ENCODE assay signal across 8 mouse cellular contexts in the genomic region with DNA sequence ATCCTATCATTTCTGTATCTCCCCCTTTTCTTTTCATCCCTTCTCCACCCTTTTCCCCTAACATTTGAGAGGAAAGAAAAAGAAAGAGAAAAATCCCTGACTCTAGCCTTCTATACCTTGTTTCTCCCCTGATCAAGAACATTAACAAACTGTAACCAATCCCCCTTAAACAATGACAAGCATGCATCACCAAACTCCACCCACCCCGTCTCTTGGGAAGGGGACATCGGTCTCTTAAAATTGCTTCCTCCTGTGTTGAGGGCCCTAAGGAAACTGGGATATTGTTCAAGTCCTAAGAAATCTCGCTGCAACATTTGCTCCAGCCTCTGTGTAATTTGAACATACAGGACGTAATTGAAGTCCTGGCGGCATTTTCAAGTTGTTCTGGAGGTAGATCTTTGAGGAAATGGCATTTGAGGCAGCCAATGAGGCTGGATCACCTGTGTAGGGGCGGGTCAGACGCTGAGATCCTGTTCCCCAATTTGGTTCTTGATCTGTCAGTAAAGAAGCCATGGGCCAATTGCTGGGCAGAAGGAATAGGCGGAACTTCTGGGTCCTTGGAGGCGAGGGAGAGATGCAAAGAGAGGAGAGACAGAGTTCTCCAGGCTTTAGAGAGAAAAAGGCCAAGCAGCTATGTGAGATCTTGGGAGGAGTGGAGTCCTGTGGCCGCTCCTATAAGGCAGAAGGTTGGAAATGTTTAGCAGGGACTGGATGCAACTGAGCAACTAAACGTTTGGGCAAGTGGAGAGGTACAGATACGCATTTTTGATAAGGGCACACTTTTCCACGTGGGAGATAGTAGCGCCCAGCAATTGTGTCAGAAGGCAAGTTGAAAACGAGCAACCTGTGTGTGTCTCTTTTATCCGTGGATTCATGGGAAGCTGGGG. TPM values are rescaled to one million over a fixed set of nuclear protein-coding genes. Genes with fewer than 3 reads are reported as not detected.
DNase-seq lines count a peak whose midpoint lies in the region; ATAC-seq and TF ChIP-seq lines count a peak whose summit lies in the region.

No protein-coding gene starts in this region.

- peak; percentile 99 for ATAC-seq in CD4-positive, CD25-positive, alpha-beta regulatory T cell, adult 4 months
- ATAC-seq in heart, embryonic 12.5 days (ENCODE audit: insufficient number of reproducible peaks, low FRiP score), result peak; percentile 94
- ATAC-seq in kidney, embryonic 15.5 days (replicated peaks; ENCODE audit: low FRiP score), result peak; percentile 96
- ATAC-seq in limb, embryonic 15.5 days (ENCODE audit: insufficient number of reproducible peaks, low FRiP score, low TSS enrichment, low read depth), result peak; percentile 91
- peak; percentile 95 for ATAC-seq in midbrain, embryonic 16.5 days

- 1% methylated on average over 16 of the region's 16 CpGs for WGBS in heart, embryonic 12.5 days
- WGBS in kidney, embryonic 15.5 days, result 2% methylated on average over 16 of the region's 16 CpGs
- WGBS in limb, embryonic 15.5 days, result 1% methylated on average over 16 of the region's 16 CpGs
- 4% methylated on average over 16 of the region's 16 CpGs for WGBS in midbrain, embryonic 16.5 days

- H3K9ac ChIP-seq in heart, embryonic 12.5 days, result peak overlapping the region; percentile 69
- H3K9ac ChIP-seq in kidney, embryonic 15.5 days, result peak overlapping the region; percentile 47
- peak overlapping the region; percentile 29 for H3K9ac ChIP-seq in limb, embryonic 15.5 days
- peak overlapping the region; percentile 44; the same call in 1 of the 2 replicates for H3K9ac ChIP-seq in midbrain, embryonic 16.5 days (ENCODE audit: low read depth, low read length)

- H3K4me2 ChIP-seq in heart, embryonic 12.5 days, result peak overlapping the region; percentile 93
- H3K4me2 ChIP-seq in kidney, embryonic 15.5 days, result peak overlapping the region; percentile 89
- peak overlapping the region; percentile 70 for H3K4me2 ChIP-seq in limb, embryonic 15.5 days
- H3K4me2 ChIP-seq in midbrain, embryonic 16.5 days (ENCODE audit: low read length), result peak overlapping the region; percentile 77

- no peaks in the 10 kb centered on the region for H3K9me3 ChIP-seq in heart, embryonic 12.5 days (replicated peaks)
- no peaks in the 10 kb centered on the region for H3K9me3 ChIP-seq in kidney, embryonic 15.5 days (replicated peaks)
- H3K9me3 ChIP-seq in limb, embryonic 15.5 days, result no peaks in the 10 kb centered on the region
- no peaks in the 10 kb centered on the region for H3K9me3 ChIP-seq in midbrain, embryonic 16.5 days (replicated peaks; ENCODE audit: control insufficient read depth, low read length, poor library complexity, severe bottlenecking)

- H3K27me3 ChIP-seq in heart, embryonic 12.5 days (replicated peaks), result peaks cover 4% of the 10 kb centered on the region; the same call in 1 of the 2 replicates
- H3K27me3 ChIP-seq in kidney, embryonic 15.5 days, result 0 out of 2 replicates have a peak, but pooled peaks cover 2% of the 10 kb centered on the region
- no peaks in the 10 kb centered on the region for H3K27me3 ChIP-seq in limb, embryonic 15.5 days
- H3K27me3 ChIP-seq in midbrain, embryonic 16.5 days (ENCODE audit: control insufficient read depth, insufficient read depth, low read depth, low read length), result no peaks in the 10 kb centered on the region
- H3K27me3 ChIP-seq in splenic B cell, adult 2 months (ENCODE audit: control insufficient read depth, insufficient read depth, low read length, poor library complexity, severe bottlenecking), result no peaks in the 10 kb centered on the region

- H3K4me1 ChIP-seq in embryonic fibroblast, embryonic 13.5 days (ENCODE audit: control insufficient read depth, insufficient read depth, low read length), result no peaks in the 10 kb centered on the region; the same call in 1 of the 2 replicates
- peaks cover 9% of the 10 kb centered on the region for H3K4me1 ChIP-seq in heart, embryonic 12.5 days (replicated peaks)
- peaks cover 15% of the 10 kb centered on the region for H3K4me1 ChIP-seq in kidney, embryonic 15.5 days
- peaks cover 9% of the 10 kb centered on the region for H3K4me1 ChIP-seq in limb, embryonic 15.5 days
- no peaks in the 10 kb centered on the region for H3K4me1 ChIP-seq in midbrain, embryonic 16.5 days (ENCODE audit: control insufficient read depth, insufficient read depth, low read length)

- peak; percentile 96 for DNase-seq in brain, adult 2 months (ENCODE audit: low read depth, low spot score)
- DNase-seq in splenic B cell, adult 2 months (ENCODE audit: low read depth, low spot score), result peak; percentile 93

- H3K27ac ChIP-seq in embryonic fibroblast, embryonic 13.5 days (ENCODE audit: insufficient read depth, low read length), result no peak overlapping the region
- H3K27ac ChIP-seq in heart, embryonic 12.5 days (ENCODE audit: poor library complexity, severe bottlenecking), result no peak overlapping the region; the same call in 1 of the 2 replicates
- H3K27ac ChIP-seq in kidney, embryonic 15.5 days, result peak overlapping the region; percentile 82
- H3K27ac ChIP-seq in limb, embryonic 15.5 days, result no peak overlapping the region
- no peak overlapping the region for H3K27ac ChIP-seq in midbrain, embryonic 16.5 days (ENCODE audit: low read length)

- no peak for TF ChIP-seq CTCF in embryonic fibroblast, embryonic 13.5 days (IDR thresholded peaks at IDR 0.05; ENCODE audit: borderline replicate concordance, insufficient read depth, low read length)

- no peaks in the 10 kb centered on the region for H3K36me3 ChIP-seq in heart, embryonic 12.5 days
- H3K36me3 ChIP-seq in kidney, embryonic 15.5 days, result no peaks in the 10 kb centered on the region
- no peaks in the 10 kb centered on the region for H3K36me3 ChIP-seq in limb, embryonic 15.5 days
- no peaks in the 10 kb centered on the region for H3K36me3 ChIP-seq in midbrain, embryonic 16.5 days (ENCODE audit: control insufficient read depth, insufficient read depth, low read length)
- no peaks in the 10 kb centered on the region for H3K36me3 ChIP-seq in splenic B cell, adult 2 months (ENCODE audit: control insufficient read depth, insufficient read depth, low read length, poor library complexity, severe bottlenecking)

- TF ChIP-seq POLR2A in embryonic fibroblast, embryonic 13.5 days (IDR thresholded peaks at IDR 0.05; ENCODE audit: low read depth, low read length), result no peak

- H3K4me3 ChIP-seq in embryonic fibroblast, embryonic 13.5 days (ENCODE audit: insufficient read depth, low read length), result peak overlapping the region; percentile 56
- peak overlapping the region; percentile 53 for H3K4me3 ChIP-seq in heart, embryonic 12.5 days
- peak overlapping the region; percentile 56 for H3K4me3 ChIP-seq in kidney, embryonic 15.5 days (replicated peaks)
- peak overlapping the region; percentile 43 for H3K4me3 ChIP-seq in limb, embryonic 15.5 days
- H3K4me3 ChIP-seq in midbrain, embryonic 16.5 days (ENCODE audit: low read depth, low read length), result peak overlapping the region; percentile 41

RNA-seq across cellular contexts. Expression of a gene that starts 5.5 kb away (rescaled TPM):
- 10 to 100 TPM in 1 of 2 experiments, 1 to 10 TPM in 1; 5.4 to 11.3 TPM for polyA plus RNA-seq in CD4-positive, CD25-positive, alpha-beta regulatory T cell, adult 4 months (2017; shearing (Covaris generic))
- polyA plus RNA-seq in embryonic fibroblast, embryonic 13.5 days (2011; ENCODE audit: insufficient read length, low read depth, missing spikeins), result 13.2 and 13.7 TPM in 2 replicates
- 35.8 and 38.5 TPM in 2 replicates for polyA plus RNA-seq in heart, embryonic 12.5 days (2016; fragmentation: Nextera tagmentation; extraction: Ambion mirVana)
- 34.1 and 40.6 TPM in 2 replicates for polyA plus RNA-seq in kidney, embryonic 15.5 days (2015; fragmentation: Nextera tagmentation; extraction: Ambion mirVana)
- polyA plus RNA-seq in limb, embryonic 15.5 days (2015; fragmentation: Nextera tagmentation; extraction: Ambion mirVana), result 57.3 and 65.5 TPM in 2 replicates
- 59.3 and 64.5 TPM in 2 replicates for polyA plus RNA-seq in midbrain, embryonic 16.5 days (2015; fragmentation: Nextera tagmentation; extraction: Ambion mirVana)

RNA-seq across cellular contexts. Expression of a gene that starts 23.9 kb away (rescaled TPM):
- 10 to 100 TPM; 12.0 to 22.3 TPM for polyA plus RNA-seq in CD4-positive, CD25-positive, alpha-beta regulatory T cell, adult 4 months (2017; shearing (Covaris generic))
- 4.8 and 17.6 TPM in 2 replicates for polyA plus RNA-seq in embryonic fibroblast, embryonic 13.5 days (2011; ENCODE audit: insufficient read length, low read depth, missing spikeins)
- polyA plus RNA-seq in heart, embryonic 12.5 days (2016; fragmentation: Nextera tagmentation; extraction: Ambion mirVana), result 1.8 and 2.9 TPM in 2 replicates
- polyA plus RNA-seq in kidney, embryonic 15.5 days (2015; fragmentation: Nextera tagmentation; extraction: Ambion mirVana), result 1.7 TPM in 2 replicates
- 0.86 and 1.1 TPM in 2 replicates for polyA plus RNA-seq in limb, embryonic 15.5 days (2015; fragmentation: Nextera tagmentation; extraction: Ambion mirVana)
- polyA plus RNA-seq in midbrain, embryonic 16.5 days (2015; fragmentation: Nextera tagmentation; extraction: Ambion mirVana), result 0.42 TPM in 1 of 2 replicates, not detected in the other

RNA-seq across cellular contexts. Expression of a gene that starts 35.0 kb away (rescaled TPM):
- not detected for polyA plus RNA-seq in CD4-positive, CD25-positive, alpha-beta regulatory T cell, adult 4 months (2017; shearing (Covaris generic))
- not detected in 2 replicates for polyA plus RNA-seq in embryonic fibroblast, embryonic 13.5 days (2011; ENCODE audit: insufficient read length, low read depth, missing spikeins)
- polyA plus RNA-seq in heart, embryonic 12.5 days (2016; fragmentation: Nextera tagmentation; extraction: Ambion mirVana), result 0.20 and 0.44 TPM in 2 replicates
- polyA plus RNA-seq in kidney, embryonic 15.5 days (2015; fragmentation: Nextera tagmentation; extraction: Ambion mirVana), result 0.22 and 0.42 TPM in 2 replicates
- 0.20 and 0.23 TPM in 2 replicates for polyA plus RNA-seq in limb, embryonic 15.5 days (2015; fragmentation: Nextera tagmentation; extraction: Ambion mirVana)
- 0.31 and 0.98 TPM in 2 replicates for polyA plus RNA-seq in midbrain, embryonic 16.5 days (2015; fragmentation: Nextera tagmentation; extraction: Ambion mirVana)

RNA-seq across cellular contexts. Expression of a gene that starts 56.3 kb away (rescaled TPM):
- polyA plus RNA-seq in CD4-positive, CD25-positive, alpha-beta regulatory T cell, adult 4 months (2017; shearing (Covaris generic)), result under 1 TPM in 1 of 2 experiments, not detected in 1; 0.59 TPM
- not detected in 2 replicates for polyA plus RNA-seq in embryonic fibroblast, embryonic 13.5 days (2011; ENCODE audit: insufficient read length, low read depth, missing spikeins)
- polyA plus RNA-seq in heart, embryonic 12.5 days (2016; fragmentation: Nextera tagmentation; extraction: Ambion mirVana), result 0.70 TPM in 1 of 2 replicates, not detected in the other
- 19.6 and 20.7 TPM in 2 replicates for polyA plus RNA-seq in kidney, embryonic 15.5 days (2015; fragmentation: Nextera tagmentation; extraction: Ambion mirVana)
- 1.1 and 1.3 TPM in 2 replicates for polyA plus RNA-seq in limb, embryonic 15.5 days (2015; fragmentation: Nextera tagmentation; extraction: Ambion mirVana)
- polyA plus RNA-seq in midbrain, embryonic 16.5 days (2015; fragmentation: Nextera tagmentation; extraction: Ambion mirVana), result 107 and 135 TPM in 2 replicates

RNA-seq across cellular contexts. Expression of a gene that starts 59.5 kb away (rescaled TPM):
- 10 to 100 TPM; 40.8 to 61.1 TPM for polyA plus RNA-seq in CD4-positive, CD25-positive, alpha-beta regulatory T cell, adult 4 months (2017; shearing (Covaris generic))
- polyA plus RNA-seq in embryonic fibroblast, embryonic 13.5 days (2011; ENCODE audit: insufficient read length, low read depth, missing spikeins), result 19.0 and 19.8 TPM in 2 replicates
- 45.7 and 46.2 TPM in 2 replicates for polyA plus RNA-seq in heart, embryonic 12.5 days (2016; fragmentation: Nextera tagmentation; extraction: Ambion mirVana)
- 45.2 and 46.3 TPM in 2 replicates for polyA plus RNA-seq in kidney, embryonic 15.5 days (2015; fragmentation: Nextera tagmentation; extraction: Ambion mirVana)
- polyA plus RNA-seq in limb, embryonic 15.5 days (2015; fragmentation: Nextera tagmentation; extraction: Ambion mirVana), result 35.4 and 38.6 TPM in 2 replicates
- polyA plus RNA-seq in midbrain, embryonic 16.5 days (2015; fragmentation: Nextera tagmentation; extraction: Ambion mirVana), result 42.1 and 45.5 TPM in 2 replicates
